Mouse (Mus musculus) heart, postnatal 0 days (tissue): ENCODE measurements around the gene Cav1. TPM values are rescaled to one million over a fixed set of nuclear protein-coding genes. Genes with fewer than 3 reads are reported as not detected.

ENCODE experiments used
- ATAC-seq: fragments of 200-750 bp; cut with Nextera tagmentation; 2 replicates; pipeline ENCODE4 v1.8.0; 2017; ENCODE audit warnings: low read depth, moderate number of reproducible peaks, moderate library complexity; ENCODE audit not compliant: insufficient read depth
- DNase-seq: peaks from one replicate; pipeline ENCODE4 v3.0.0-alpha.2; 2016; ENCODE audit warnings: low spot score
- H3K27ac ChIP-seq: fragments of 300-500 bp; sonication (generic); 2 replicates; pipeline ENCODE4 v1.5.1; 2014; ENCODE audit warnings: low read depth, mild to moderate bottlenecking
- H3K27me3 ChIP-seq: fragments of 300-500 bp; sonication (generic); 2 replicates; pipeline ENCODE4 v1.6.1; 2014; ENCODE audit warnings: low read length, mixed read lengths; ENCODE audit not compliant: control insufficient read depth, insufficient read depth
- H3K36me3 ChIP-seq: fragments of 300-500 bp; sonication (generic); replicated peaks from 2 replicates; pipeline ENCODE4 v1.6.1; 2014; ENCODE audit warnings: low read length, mixed read lengths; ENCODE audit not compliant: control insufficient read depth, insufficient read depth
- H3K4me1 ChIP-seq: fragments of 300-500 bp; sonication (generic); 2 replicates; pipeline ENCODE4 v1.6.1; 2014; ENCODE audit warnings: antibody characterized with exemption; ENCODE audit not compliant: control insufficient read depth, insufficient read depth
- H3K4me2 ChIP-seq: fragments of 300-500 bp; sonication (generic); 2 replicates; pipeline ENCODE4 v1.6.1; 2014; ENCODE audit warnings: low read depth, mild to moderate bottlenecking, low read length, moderate library complexity
- H3K4me3 ChIP-seq: fragments of 300-500 bp; sonication (generic); 2 replicates; pipeline ENCODE4 v1.5.1; 2014; ENCODE audit warnings: low read depth, low read length
- H3K9ac ChIP-seq: fragments of 300-500 bp; sonication (generic); replicated peaks from 2 replicates; pipeline ENCODE4 v1.6.1; 2014; ENCODE audit warnings: low read depth, low read length, mixed read lengths
- H3K9me3 ChIP-seq: fragments of 300-500 bp; sonication (generic); replicated peaks from 2 replicates; pipeline ENCODE4 v1.6.1; 2016; ENCODE audit warnings: low read length; ENCODE audit not compliant: control insufficient read depth
- CTCF ChIP-seq: IDR thresholded peaks from 2 replicates; pipeline ENCODE4 v1.5.1; 2016; ENCODE audit warnings: antibody characterized with exemption, control low read depth, low read depth
- EP300 ChIP-seq: IDR thresholded peaks from 2 replicates; pipeline ENCODE4 v1.6.1; 2016; ENCODE audit warnings: antibody characterized with exemption, low read depth
- WGBS: fragments of 180-500 bp; shearing (Covaris S2); extraction: QIAGEN DNeasy Blood & Tissue Kit; methylation state at CpG from one replicate; pipeline ENCODE4 v1.1.7; 2014; 5-methylcytosine and 5-hydroxymethylcytosine counted together
- polyA plus RNA-seq: library from polyadenylated mRNA; unstranded; fragments of >200 nt; fragmentation: Nextera tagmentation; extraction: Ambion mirVana; gene quantifications from 2 replicates; pipeline ENCODE4 v1.2.1, GENCODE M21; 2015
- total RNA-seq: library from RNA; depleted of rRNA; stranded (reverse); fragments of >200 nt; gene quantifications from 2 replicates; pipeline ENCODE4 v1.2.3, GENCODE M21; 2014; ENCODE audit warnings: low replicate concordance; rRNA removed

Cav1 gene
- total and polyA plus RNA-seq, 2 experiments from 2014 or later, result 335 to 590 TPM

DNA sequence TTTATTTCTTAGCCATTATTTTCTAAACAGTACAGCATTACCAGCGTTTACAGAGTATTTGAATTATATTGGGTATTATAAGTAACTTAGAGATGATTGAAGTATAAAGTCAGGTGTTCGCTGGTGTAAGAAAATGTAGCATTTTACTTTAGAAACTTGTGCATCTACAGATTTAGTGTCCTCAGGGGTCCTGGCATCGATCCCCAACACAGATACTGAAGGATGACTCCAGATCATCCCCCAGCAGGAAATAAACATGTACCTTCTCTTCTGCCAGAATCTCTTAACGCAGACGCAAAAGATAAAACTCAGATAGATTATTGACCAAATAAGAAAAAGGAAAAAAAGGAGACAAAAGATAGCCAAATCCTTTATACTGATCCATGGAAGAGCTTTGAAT, 68.2 kb downstream of the Cav1 start:
- WGBS, result 74% methylated on average over 5 of the region's 5 CpGs
- no peaks in the 10 kb centered on the region for H3K36me3 ChIP-seq
- H3K4me2 ChIP-seq, result no peak overlapping the region
- H3K27me3 ChIP-seq, result no peaks in the 10 kb centered on the region
- H3K4me1 ChIP-seq, result no peaks in the 10 kb centered on the region
- ATAC-seq (no peak), DNase-seq (no peak)
- H3K9ac ChIP-seq, result no peak overlapping the region
- H3K27ac ChIP-seq, result no peak overlapping the region
- H3K9me3 ChIP-seq, result no peaks in the 10 kb centered on the region
- H3K4me3 ChIP-seq, result no peak overlapping the region
- TF ChIP-seq CTCF, result no peak
- no peak for TF ChIP-seq EP300

DNA sequence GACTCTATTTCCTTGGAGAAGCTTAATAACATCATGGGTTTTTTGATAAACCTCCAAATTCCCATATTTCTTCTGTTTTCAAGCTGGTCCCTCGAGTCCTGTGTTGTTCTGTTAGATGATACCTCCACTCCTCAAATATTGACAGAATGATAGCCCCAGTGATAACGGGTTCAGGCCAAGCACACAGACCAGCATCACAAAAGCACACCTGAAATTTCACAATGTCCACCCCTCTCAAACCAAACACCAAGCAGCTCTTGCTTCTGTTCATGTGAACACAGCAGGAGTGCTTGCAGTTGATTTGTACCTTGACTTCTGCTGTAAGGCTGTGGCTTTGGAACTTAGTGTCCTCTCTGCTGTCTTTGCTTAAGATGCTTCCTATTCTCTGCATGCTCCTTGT, 71.2 kb downstream of the Cav1 start:
- TF ChIP-seq EP300 (no peak), CTCF (no peak)
- ATAC-seq, result no peak

DNA sequence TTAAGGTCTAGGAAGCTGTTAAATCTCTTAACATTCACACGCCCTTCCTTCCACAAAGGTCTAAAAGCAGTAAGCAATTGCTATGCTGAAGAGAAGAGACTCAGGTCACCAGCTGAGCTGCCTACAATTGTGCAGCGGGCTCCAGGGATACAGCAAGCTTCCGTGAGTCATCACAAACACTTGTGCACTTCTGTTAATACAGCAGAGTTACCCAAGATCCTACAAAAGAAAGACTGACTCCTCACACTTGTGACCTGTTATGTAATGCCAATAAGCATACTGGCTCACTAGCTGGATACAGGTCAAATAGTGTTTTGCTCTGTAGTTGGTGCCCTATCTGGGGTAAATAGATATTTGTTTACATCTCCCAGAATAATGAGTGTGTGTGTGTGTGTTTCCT, 74.0 kb downstream of the Cav1 start:
- Histone ChIP-seq H3K9ac (no peak overlapping the region), H3K4me2 (no peak overlapping the region), H3K27ac (no peak overlapping the region), H3K27me3 (no peaks in the 10 kb centered on the region), H3K9me3 (no peaks in the 10 kb centered on the region), H3K4me3 (no peak overlapping the region), H3K36me3 (no peaks in the 10 kb centered on the region), H3K4me1 (no peaks in the 10 kb centered on the region)
- ATAC-seq (no peak), DNase-seq (no peak)
- 69% methylated on average over 3 of the region's 3 CpGs for WGBS
- TF ChIP-seq EP300 (no peak), CTCF (no peak)

More for the DNA sequence above, 71.2 kb downstream of the Cav1 start:
- DNase-seq, result no peak
- Histone ChIP-seq H3K27me3 (no peaks in the 10 kb centered on the region), H3K36me3 (no peaks in the 10 kb centered on the region), H3K4me1 (no peaks in the 10 kb centered on the region), H3K27ac (no peak overlapping the region), H3K9me3 (no peaks in the 10 kb centered on the region), H3K4me3 (no peak overlapping the region), H3K4me2 (no peak overlapping the region), H3K9ac (no peak overlapping the region)
- WGBS, result 68% methylated on average over 2 of the region's 2 CpGs

DNA sequence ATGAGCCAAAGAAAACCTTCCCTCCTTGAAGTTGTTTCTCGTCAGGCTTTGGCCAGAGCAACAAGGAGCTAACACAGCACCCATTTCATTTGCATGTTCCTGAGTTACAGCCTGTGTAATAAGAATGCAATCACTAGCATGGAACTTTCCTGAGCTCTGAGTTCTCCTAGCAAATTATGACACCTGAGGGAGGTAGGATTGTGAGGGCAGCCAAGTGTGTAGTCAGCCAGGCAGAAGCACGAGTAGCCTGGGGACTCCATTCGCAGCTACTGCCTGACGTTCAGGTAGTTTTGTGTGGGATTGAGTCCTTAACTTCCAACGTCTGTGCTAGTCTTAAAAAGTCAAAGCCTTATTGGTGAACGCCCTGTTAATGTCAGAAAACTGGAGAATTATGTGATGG, 75.6 kb downstream of the Cav1 start:
- ATAC-seq (no peak), DNase-seq (no peak)
- H3K27ac ChIP-seq, result no peak overlapping the region
- TF ChIP-seq EP300 (no peak), CTCF (no peak)
- H3K4me1 ChIP-seq, result no peaks in the 10 kb centered on the region
- no peak overlapping the region for H3K4me3 ChIP-seq
- 80% methylated on average over 6 of the region's 6 CpGs for WGBS
- H3K36me3 ChIP-seq, result no peaks in the 10 kb centered on the region
- no peaks in the 10 kb centered on the region for H3K9me3 ChIP-seq
- H3K27me3 ChIP-seq, result no peaks in the 10 kb centered on the region
- no peak overlapping the region for H3K4me2 ChIP-seq
- no peak overlapping the region for H3K9ac ChIP-seq

DNA sequence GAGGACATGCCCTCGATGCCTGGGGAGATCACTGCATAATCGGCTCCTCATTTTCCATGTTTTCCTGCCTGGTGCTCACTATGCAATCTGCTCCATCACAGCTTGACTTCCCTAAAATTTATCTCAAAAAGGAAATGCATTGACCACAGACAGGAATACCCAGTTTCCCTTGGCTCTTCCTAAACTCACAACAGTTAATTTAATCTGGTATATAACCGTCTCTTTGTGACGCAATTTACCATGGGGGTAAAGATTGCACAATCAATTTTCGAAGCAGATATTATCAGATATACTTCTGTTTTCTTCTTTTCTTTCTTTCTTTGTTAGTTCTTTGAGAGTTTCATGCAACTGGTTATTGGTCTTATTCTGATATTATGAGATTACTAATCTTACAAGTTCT, 79.4 kb downstream of the Cav1 start:
- Histone ChIP-seq H3K9ac (no peak overlapping the region), H3K9me3 (no peaks in the 10 kb centered on the region), H3K27ac (no peak overlapping the region), H3K27me3 (no peaks in the 10 kb centered on the region), H3K36me3 (no peaks in the 10 kb centered on the region), H3K4me1 (no peaks in the 10 kb centered on the region), H3K4me3 (no peak overlapping the region), H3K4me2 (no peak overlapping the region)
- 61% methylated on average over 5 of the region's 5 CpGs for WGBS
- TF ChIP-seq EP300 (no peak), CTCF (no peak)
- ATAC-seq (no peak), DNase-seq (no peak)

DNA sequence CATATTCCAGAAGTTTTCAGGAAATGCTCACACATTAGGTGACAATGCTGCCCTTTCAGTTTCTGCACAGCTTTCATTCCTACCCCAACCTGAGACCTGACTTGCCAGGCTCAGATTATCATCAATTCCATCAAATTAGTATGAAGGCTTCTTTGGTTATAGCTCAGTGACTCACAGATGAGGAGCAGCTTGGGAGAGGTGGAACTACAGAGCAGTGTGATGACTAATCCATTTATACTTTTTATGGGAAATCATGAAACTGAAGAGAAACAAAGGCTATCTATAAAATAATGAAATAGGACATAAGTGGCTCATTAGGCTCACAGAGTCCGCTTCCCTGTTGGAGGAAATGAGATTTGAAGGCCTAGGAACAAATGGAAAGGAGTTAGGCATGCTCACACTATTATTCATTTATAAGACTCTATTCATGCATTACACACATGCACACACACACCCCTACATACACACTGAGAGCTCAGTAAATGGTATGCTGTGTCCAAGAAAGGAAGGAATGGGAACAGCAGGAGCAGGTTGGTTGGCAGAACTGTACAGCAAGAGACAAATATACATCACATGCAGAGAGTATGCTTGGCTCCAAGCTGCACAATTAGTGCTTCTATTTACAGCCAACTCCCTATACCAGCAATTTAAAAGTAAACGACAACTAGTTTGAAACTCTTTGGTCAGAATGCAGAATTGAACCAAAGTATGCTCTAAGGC, 82.0 kb downstream of the Cav1 start:
- H3K9me3 ChIP-seq, result no peaks in the 10 kb centered on the region
- TF ChIP-seq CTCF, result no peak
- TF ChIP-seq EP300, result no peak
- no peak overlapping the region for H3K9ac ChIP-seq
- 77% methylated on average over 2 of the region's 2 CpGs for WGBS
- H3K27ac ChIP-seq, result no peak overlapping the region
- no peaks in the 10 kb centered on the region for H3K4me1 ChIP-seq
- DNase-seq (no peak), ATAC-seq (no peak)
- H3K36me3 ChIP-seq, result no peaks in the 10 kb centered on the region
- H3K27me3 ChIP-seq, result no peaks in the 10 kb centered on the region
- no peak overlapping the region for H3K4me2 ChIP-seq
- no peak overlapping the region for H3K4me3 ChIP-seq

Other genes starting within 250 kb of the Cav1 start
- 13.8 and 17.9 TPM in 2 replicates for gene Tes, start 241.2 kb upstream of the Cav1 start, total RNA-seq
- gene Tes, start 241.2 kb upstream of the Cav1 start, polyA plus RNA-seq, result 5.5 and 6.0 TPM in 2 replicates
- 52.2 and 78.4 TPM in 2 replicates for gene Cav2, start 25.1 kb upstream of the Cav1 start, total RNA-seq
- gene Cav2, start 25.1 kb upstream of the Cav1 start, polyA plus RNA-seq, result 58.8 and 59.4 TPM in 2 replicates
- 2.7 and 10.6 TPM in 2 replicates for gene Met, start 157.5 kb downstream of the Cav1 start, total RNA-seq
- 0.61 and 0.67 TPM in 2 replicates for gene Met, start 157.5 kb downstream of the Cav1 start, polyA plus RNA-seq